Mouse (Mus musculus) spleen, adult 2 months (tissue): ENCODE data around the gene Ripply1. TPM values are rescaled to one million over a fixed set of nuclear protein-coding genes. Genes with fewer than 3 reads are reported as not detected.
"Not testable (repeated sequence)": the region's sequence is repeated elsewhere in the genome, so short reads cannot be mapped to it uniquely, and the experiment has no call there.

Experiments
- DNase-seq, 2 experiments: peaks; one replicate each; pipeline versions ENCODE4 v3.0.0 to v3.0.0-alpha.2; 2012 to 2021; ENCODE audit warnings: low spot score in 2 of 2, low read depth in 1 of 2
- H3K27ac ChIP-seq: fragments of 200-500 bp; 2 replicates; pipeline ENCODE4 v1.5.1; 2012; ENCODE audit warnings: low read length, inconsistent platforms; ENCODE audit not compliant: insufficient read depth
- H3K27me3 ChIP-seq: fragments of 200-500 bp; 2 replicates; pipeline ENCODE4 v1.6.1; 2012; ENCODE audit warnings: mild to moderate bottlenecking, moderate library complexity, low read length, inconsistent platforms; ENCODE audit not compliant: control insufficient read depth, insufficient read depth
- H3K36me3 ChIP-seq: fragments of 200-500 bp; 2 replicates; pipeline ENCODE4 v1.6.1; 2012; ENCODE audit warnings: mild to moderate bottlenecking, low read length, inconsistent platforms; ENCODE audit not compliant: control insufficient read depth, insufficient read depth
- H3K4me1 ChIP-seq: fragments of 200-500 bp; 2 replicates; pipeline ENCODE4 v1.6.1; 2011; ENCODE audit warnings: inconsistent platforms; ENCODE audit not compliant: control insufficient read depth, insufficient read depth, insufficient read length
- H3K4me3 ChIP-seq: fragments of 200-500 bp; 2 replicates; pipeline ENCODE4 v1.5.1; 2011; ENCODE audit warnings: mild to moderate bottlenecking, inconsistent platforms; ENCODE audit not compliant: insufficient read depth, insufficient read length; ENCODE audit errors: extremely low read depth
- CTCF ChIP-seq: fragments of 200-500 bp; IDR thresholded peaks from 2 replicates; pipeline ENCODE4 v1.5.1; 2011; ENCODE audit warnings: mild to moderate bottlenecking, inconsistent platforms; ENCODE audit not compliant: insufficient read depth, insufficient read length, insufficient replicate concordance; ENCODE audit errors: extremely low read depth
- POLR2A ChIP-seq: fragments of 200-500 bp; IDR thresholded peaks from 2 replicates; pipeline ENCODE4 v1.6.1; 2011; ENCODE audit warnings: low read depth, low read length, inconsistent platforms
- WGBS: fragments of 180-500 bp; shearing (Covaris S2); methylation state at CpG from one replicate; pipeline ENCODE4 v1.1.7; 2018; 5-methylcytosine and 5-hydroxymethylcytosine counted together
- polyA plus RNA-seq: library from polyadenylated mRNA; depleted of rRNA; stranded (reverse); fragments of >200 nt; gene quantifications from 2 replicates; pipeline ENCODE4 v1.2.3, GENCODE M21; 2012; rRNA removed

The Ripply1 gene
- polyA plus RNA-seq, 1 experiment: not detected

GRCm38 (mm10) chrX:139769975-139770637 lies 12.0 kb downstream of the Ripply1 start:
- no peak for DNase-seq
- H3K4me3 ChIP-seq: no peak overlapping the region
- H3K36me3 ChIP-seq: no peaks in the 10 kb centered on the region
- H3K27ac ChIP-seq: no peak overlapping the region
- no peak for TF ChIP-seq CTCF
- TF ChIP-seq POLR2A: no peak
- no peaks in the 10 kb centered on the region for H3K27me3 ChIP-seq
- no peaks in the 10 kb centered on the region for H3K4me1 ChIP-seq
- 79% methylated on average over 13 of the region's 13 CpGs for WGBS

GRCm38 (mm10) chrX:139762546-139762945 lies 19.6 kb downstream of the Ripply1 start:
- no peak overlapping the region for H3K27ac ChIP-seq
- 81% methylated on average over 2 of the region's 2 CpGs for WGBS
- no peak for DNase-seq
- no peaks in the 10 kb centered on the region for H3K36me3 ChIP-seq
- H3K4me1 ChIP-seq: no peaks in the 10 kb centered on the region
- H3K4me3 ChIP-seq: no peak overlapping the region
- TF ChIP-seq CTCF: 0 out of 2 replicates have a peak, but pooled peaks have one; percentile 10
- TF ChIP-seq POLR2A: no peak
- no peaks in the 10 kb centered on the region for H3K27me3 ChIP-seq

- not testable (repeated sequence) for H3K27ac ChIP-seq, DNase-seq, H3K4me1 ChIP-seq, H3K4me3 ChIP-seq, H3K36me3 ChIP-seq, H3K27me3 ChIP-seq
- 75% methylated on average over 3 of the region's 3 CpGs for WGBS
These were observed 23.5 kb downstream of the Ripply1 start for GRCm38 (mm10) chrX:139758634-139759033.

GRCm38 (mm10) chrX:139751855-139752254 lies 30.3 kb downstream of the Ripply1 start:
- Histone ChIP-seq H3K4me3 (no peak overlapping the region), H3K36me3 (no peaks in the 10 kb centered on the region), H3K27ac (no peak overlapping the region), H3K4me1 (no peaks in the 10 kb centered on the region), H3K27me3 (no peaks in the 10 kb centered on the region)
- TF ChIP-seq POLR2A: no peak
- TF ChIP-seq CTCF: peak; percentile 31; the same call in 1 of the 2 replicates
- DNase-seq: peak in 1 of 2 experiments; percentile 16
- WGBS: 0% methylated on average over 1 of the region's 1 CpGs

- Histone ChIP-seq H3K4me1 (no peaks in the 10 kb centered on the region), H3K27me3 (no peaks in the 10 kb centered on the region), H3K36me3 (no peaks in the 10 kb centered on the region; the same call in 1 of the 2 replicates), H3K27ac (no peak overlapping the region), H3K4me3 (no peak overlapping the region)
- WGBS: 85% methylated on average over 5 of the region's 5 CpGs
- no peak for DNase-seq
- TF ChIP-seq CTCF (no peak), POLR2A (no peak)
These were observed 45.1 kb downstream of the Ripply1 start for GRCm38 (mm10) chrX:139737066-139737465.

- Histone ChIP-seq H3K4me1 (no peaks in the 10 kb centered on the region), H3K4me3 (no peak overlapping the region), H3K36me3 (no peaks in the 10 kb centered on the region; the same call in 1 of the 2 replicates), H3K27ac (no peak overlapping the region), H3K27me3 (no peaks in the 10 kb centered on the region)
- DNase-seq: no peak
- TF ChIP-seq POLR2A (no peak), CTCF (no peak)
- 85% methylated on average over 3 of the region's 3 CpGs for WGBS
These were observed 51.6 kb downstream of the Ripply1 start for GRCm38 (mm10) chrX:139730541-139730940.

Other genes starting within 250 kb of the Ripply1 start
- 0.21 and 0.25 TPM in 2 replicates for gene Rnf128, start 219.0 kb downstream of the Ripply1 start, polyA plus RNA-seq
- gene Tbc1d8b, start 97.4 kb downstream of the Ripply1 start, polyA plus RNA-seq: 0.36 and 0.42 TPM in 2 replicates
- not detected in 2 replicates for gene Gm15013, start 67.9 kb downstream of the Ripply1 start, polyA plus RNA-seq
- 0.04 TPM in 1 of 2 replicates, not detected in the other for gene Cldn2, start 18.5 kb upstream of the Ripply1 start, polyA plus RNA-seq
- 0.43 and 0.50 TPM in 2 replicates for gene Morc4, start 89.3 kb upstream of the Ripply1 start, polyA plus RNA-seq
- 0.22 and 0.32 TPM in 2 replicates for gene Rbm41, start 216.2 kb upstream of the Ripply1 start, polyA plus RNA-seq